Mouse (Mus musculus) bone marrow, adult 2 months (tissue): ENCODE measurements at regions not wholly inside any gene's neighbourhood (a gene's known extent, or its start where the extent isn't known, plus 50 kb on each side); places are given as distances from the start of the nearest gene placed in this dataset.

ENCODE experiments used
- CTCF ChIP-seq: fragments of 200-500 bp; IDR thresholded peaks from 2 replicates; pipeline ENCODE4 v1.5.1; 2011; ENCODE audit warnings: low read length, control low read depth; ENCODE audit not compliant: control insufficient read depth, insufficient read depth
- POLR2A ChIP-seq: fragments of 200-500 bp; IDR thresholded peaks from 2 replicates; pipeline ENCODE4 v1.6.1; 2011; ENCODE audit warnings: low read depth, mild to moderate bottlenecking, control low read depth, low read length, borderline replicate concordance; ENCODE audit not compliant: control insufficient read depth

GRCm38 (mm10) chr6:71012823-71013461, 56.6 kb downstream of the Foxi3 start:
- TF ChIP-seq CTCF (peak; percentile 52; the same call in 1 of the 2 replicates), POLR2A (no peak)
